Mouse (Mus musculus) embryonic facial prominence, embryonic 15.5 days (tissue): ENCODE results near the gene Ngef. TPM values are rescaled to one million over a fixed set of nuclear protein-coding genes. Genes with fewer than 3 reads are reported as not detected.
A peak's percentile ranks its signal among the peaks of the same experiment; 100 is the strongest.

ENCODE experiments used
- ATAC-seq: fragments of 200-750 bp; cut with Nextera tagmentation; 2 replicates; pipeline ENCODE4 v1.8.0; 2017; ENCODE audit warnings: low read depth, moderate TSS enrichment; ENCODE audit not compliant: insufficient number of reproducible peaks, low FRiP score, low TSS enrichment
- H3K27ac ChIP-seq: fragments of 300-500 bp; sonication (generic); replicated peaks from 2 replicates; pipeline ENCODE4 v1.5.1; 2015; ENCODE audit warnings: mild to moderate bottlenecking, inconsistent platforms
- H3K27me3 ChIP-seq: fragments of 300-500 bp; sonication (generic); 2 replicates; pipeline ENCODE4 v1.6.1; 2015; ENCODE audit warnings: inconsistent platforms
- H3K36me3 ChIP-seq: fragments of 300-500 bp; sonication (generic); 2 replicates; pipeline ENCODE4 v1.6.1; 2015; ENCODE audit warnings: mild to moderate bottlenecking, inconsistent platforms
- H3K4me1 ChIP-seq: fragments of 300-500 bp; sonication (generic); 2 replicates; pipeline ENCODE4 v1.6.1; 2015; ENCODE audit warnings: inconsistent platforms
- H3K4me2 ChIP-seq: fragments of 300-500 bp; sonication (generic); replicated peaks from 2 replicates; pipeline ENCODE4 v1.6.1; 2015; ENCODE audit warnings: mild to moderate bottlenecking, inconsistent platforms
- H3K4me3 ChIP-seq: fragments of 300-500 bp; sonication (generic); replicated peaks from 2 replicates; pipeline ENCODE4 v1.5.1; 2015; ENCODE audit warnings: mild to moderate bottlenecking, inconsistent platforms
- H3K9ac ChIP-seq: fragments of 300-500 bp; sonication (generic); 2 replicates; pipeline ENCODE4 v1.6.1; 2015; ENCODE audit warnings: inconsistent platforms
- H3K9me3 ChIP-seq: fragments of 300-500 bp; sonication (generic); replicated peaks from 2 replicates; pipeline ENCODE4 v1.6.1; 2016; ENCODE audit warnings: inconsistent platforms
- WGBS: fragments of 180-500 bp; shearing (Covaris S2); methylation state at CpG from one replicate; pipeline ENCODE4 v1.1.7; 2015; 5-methylcytosine and 5-hydroxymethylcytosine counted together
- polyA plus RNA-seq: library from polyadenylated mRNA; unstranded; fragments of >200 nt; fragmentation: Nextera tagmentation; extraction: Ambion mirVana; gene quantifications from 2 replicates; pipeline ENCODE4 v1.2.1, GENCODE M21; 2015

Gene Ngef
- polyA plus RNA-seq, 1 experiment from 2014 or later: 4.3 TPM

DNA sequence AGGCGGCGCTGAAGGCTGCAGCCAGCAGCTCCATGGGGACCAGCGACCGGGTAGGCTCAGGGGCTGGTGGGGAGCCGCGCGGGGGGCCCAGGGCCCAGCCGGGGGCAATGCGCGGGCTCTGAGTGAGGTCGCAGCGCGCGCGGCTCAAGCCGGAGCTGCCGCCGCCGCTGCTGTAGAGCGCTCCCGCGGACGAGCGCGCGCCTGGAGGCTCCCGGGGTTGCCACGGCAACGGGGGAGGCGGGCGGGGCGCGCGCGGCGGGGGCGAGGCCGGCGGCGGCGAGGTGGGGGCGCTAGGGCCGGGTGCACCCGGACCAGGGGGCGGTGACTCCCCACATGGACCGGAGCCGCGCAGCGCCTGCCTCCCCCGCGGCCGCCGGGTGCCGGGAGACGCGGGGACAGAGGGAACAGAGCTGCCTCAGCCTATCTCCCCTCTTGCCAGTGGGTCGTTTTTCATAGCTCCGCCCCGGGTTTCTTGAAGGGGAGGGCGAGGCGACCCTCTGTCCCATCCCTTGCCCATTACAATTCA lies 63.4 kb downstream of the Ngef start:
- peak overlapping the region; percentile 66 for H3K4me3 ChIP-seq
- no peaks in the 10 kb centered on the region for H3K9me3 ChIP-seq
- H3K36me3 ChIP-seq: no peaks in the 10 kb centered on the region
- H3K9ac ChIP-seq: peak overlapping the region; percentile 51
- 0% methylated on average over 55 of the region's 61 CpGs for WGBS
- ATAC-seq: peak; percentile 78
- H3K4me2 ChIP-seq: peak overlapping the region; percentile 100
- peaks cover 40% of the 10 kb centered on the region for H3K27me3 ChIP-seq
- peaks cover 11% of the 10 kb centered on the region for H3K4me1 ChIP-seq
- H3K27ac ChIP-seq: no peak overlapping the region

DNA sequence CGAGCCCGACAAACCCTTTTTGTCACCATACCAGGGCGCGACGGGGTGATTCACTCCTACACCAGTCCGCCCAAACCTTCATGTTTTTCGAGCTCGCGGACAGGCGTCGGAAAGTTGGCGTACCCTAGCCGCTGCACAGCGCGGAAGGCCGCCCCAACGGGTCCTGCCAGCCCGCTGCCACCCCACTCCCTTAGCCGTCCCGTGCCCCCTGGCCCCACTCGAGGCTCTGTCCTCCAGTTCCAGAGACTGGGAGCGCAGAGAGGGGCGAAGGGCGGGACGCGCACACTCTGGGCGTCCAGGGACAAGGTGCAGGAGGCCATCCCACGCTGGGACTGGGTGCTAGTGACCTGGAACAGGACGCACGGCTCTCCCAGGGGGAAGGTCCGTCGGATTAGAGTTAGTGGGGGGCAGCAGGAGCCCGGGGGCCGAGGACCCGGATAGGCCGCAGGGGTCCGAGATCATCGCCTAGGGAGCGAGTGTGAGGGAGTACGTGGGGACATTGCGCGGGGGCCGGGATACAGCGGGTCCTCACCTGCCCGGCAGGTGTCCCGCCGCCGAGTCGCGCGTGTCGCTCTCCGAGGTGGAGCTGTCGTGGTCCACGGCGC lies 64.0 kb downstream of the Ngef start, which contains the start of gene Neu2:
Neu2 (plus strand) TSS at position 329 of the 605 bp plus-strand sequence.
- under 1% methylated on average over 56 of the region's 56 CpGs for WGBS
- H3K4me2 ChIP-seq: peak within 1 kb of the TSS; percentile 100
- H3K4me3 ChIP-seq: peak within 1 kb of the TSS; percentile 66
- no peak within 1 kb of the TSS for H3K27ac ChIP-seq
- peaks cover 13% of the 10 kb centered on the region for H3K4me1 ChIP-seq
- peak within 1 kb of the TSS; percentile 51 for H3K9ac ChIP-seq
- no peaks in the 10 kb centered on the region for H3K36me3 ChIP-seq
- H3K27me3 ChIP-seq: peaks cover 40% of the 10 kb centered on the region
- ATAC-seq: 0 out of 2 replicates have a peak, but pooled peaks have one; percentile 18
- H3K9me3 ChIP-seq: no peaks in the 10 kb centered on the region

DNA sequence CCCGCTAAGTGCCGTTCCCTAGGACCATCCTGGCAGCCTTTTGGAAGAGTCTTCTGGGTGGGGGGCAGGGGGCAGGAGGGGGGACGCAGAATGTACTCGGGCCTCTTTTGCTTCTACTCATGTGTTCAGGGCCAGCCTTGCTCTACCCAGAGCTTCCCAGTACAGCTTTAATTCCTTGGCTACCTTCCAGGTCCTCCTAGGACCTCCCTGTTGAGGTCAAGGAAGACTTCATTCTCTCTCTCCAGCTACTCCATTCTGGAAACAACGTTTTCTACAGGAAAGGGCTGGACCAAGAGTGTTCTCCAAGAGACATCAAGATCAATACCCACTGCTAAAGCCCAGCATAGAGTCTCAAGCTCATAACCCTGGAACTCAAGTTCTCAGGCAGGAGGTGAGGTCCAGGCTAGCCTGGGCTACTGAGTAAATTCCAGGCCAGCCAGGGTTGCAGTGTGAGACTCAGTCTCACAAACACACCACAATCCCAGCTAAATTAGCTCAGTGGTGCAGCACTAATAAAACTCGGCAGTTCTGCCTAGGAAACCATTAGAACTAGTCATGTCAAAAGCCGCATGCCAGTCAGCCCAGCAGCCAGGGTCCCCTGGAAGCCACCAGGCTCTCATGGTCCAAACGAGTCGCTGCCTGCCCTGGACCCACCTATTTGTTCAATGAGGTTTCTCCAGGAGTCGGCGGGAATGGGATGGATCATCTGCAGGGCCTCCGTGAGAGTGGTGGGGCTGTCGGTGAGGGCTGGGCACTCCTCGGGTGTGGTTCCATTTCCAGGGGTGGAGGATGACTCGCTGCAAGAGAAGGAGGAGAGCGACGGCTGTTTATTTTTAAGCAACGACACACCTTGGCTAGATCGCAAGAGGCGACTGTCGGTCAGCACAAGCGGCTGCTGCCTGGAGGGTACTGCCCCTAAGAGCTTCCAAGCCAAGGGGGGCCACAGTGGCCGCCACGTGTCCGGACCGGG lies 64.8 kb downstream of the Ngef start:
- Histone ChIP-seq H3K4me1 (peaks cover 15% of the 10 kb centered on the region), H3K9ac (peak overlapping the region; percentile 51; the same call in 1 of the 2 replicates), H3K9me3 (no peaks in the 10 kb centered on the region), H3K4me2 (peak overlapping the region; percentile 100), H3K27ac (no peak overlapping the region), H3K36me3 (no peaks in the 10 kb centered on the region), H3K4me3 (peak overlapping the region; percentile 66), H3K27me3 (peaks cover 40% of the 10 kb centered on the region)
- WGBS: 18% methylated on average over 26 of the region's 26 CpGs
- no peak for ATAC-seq

DNA sequence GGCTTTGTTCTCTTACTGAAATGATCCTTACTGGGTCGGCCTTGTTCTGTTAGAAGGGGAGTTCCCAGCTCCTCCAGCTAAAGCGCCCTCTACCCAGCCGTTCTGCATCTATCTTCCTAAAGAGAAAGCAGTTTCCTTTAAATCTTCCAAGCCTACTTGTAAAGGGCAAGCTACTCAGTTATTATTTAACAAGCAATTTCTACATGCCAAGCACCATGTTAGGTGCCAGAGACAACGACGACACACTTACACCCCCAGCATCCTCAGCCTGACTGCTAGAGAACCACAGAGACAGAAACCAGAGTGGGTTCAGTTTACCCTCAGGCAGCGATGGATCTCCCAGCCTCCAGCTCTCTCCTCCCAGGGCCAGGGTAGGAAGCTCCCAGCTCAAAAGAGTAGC lies 65.8 kb downstream of the Ngef start:
- ATAC-seq: no peak

DNA sequence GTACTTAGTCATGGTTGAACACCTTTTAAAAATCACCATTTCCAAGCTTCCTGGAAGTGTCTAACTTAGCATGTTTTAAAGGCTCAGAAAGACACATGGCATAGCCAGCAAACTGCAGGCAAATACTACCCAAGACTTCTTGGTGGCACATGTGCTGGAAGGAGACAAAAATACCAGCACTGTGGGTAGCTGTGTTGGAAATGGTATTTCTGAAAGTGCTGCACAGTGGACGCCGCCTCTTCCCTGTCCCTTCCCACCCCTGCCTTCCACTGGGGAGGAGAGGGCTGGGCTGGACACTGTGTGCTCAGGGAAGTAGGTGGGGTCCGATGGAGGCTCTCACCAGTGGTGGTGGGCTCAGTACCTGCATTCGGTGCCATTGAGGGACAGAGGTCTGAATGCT lies 68.1 kb downstream of the Ngef start:
- H3K27ac ChIP-seq: no peak overlapping the region
- no peaks in the 10 kb centered on the region for H3K9me3 ChIP-seq
- H3K4me2 ChIP-seq: no peak overlapping the region
- H3K27me3 ChIP-seq: peaks cover 29% of the 10 kb centered on the region
- 94% methylated on average over 4 of the region's 4 CpGs for WGBS
- ATAC-seq: no peak
- H3K4me3 ChIP-seq: no peak overlapping the region
- peaks cover 15% of the 10 kb centered on the region for H3K4me1 ChIP-seq
- no peaks in the 10 kb centered on the region for H3K36me3 ChIP-seq
- no peak overlapping the region for H3K9ac ChIP-seq

More for the DNA sequence above, 65.8 kb downstream of the Ngef start:
- no peaks in the 10 kb centered on the region for H3K9me3 ChIP-seq
- no peak overlapping the region for H3K4me3 ChIP-seq
- H3K4me2 ChIP-seq: no peak overlapping the region
- peaks cover 40% of the 10 kb centered on the region for H3K27me3 ChIP-seq
- H3K36me3 ChIP-seq: no peaks in the 10 kb centered on the region
- H3K27ac ChIP-seq: no peak overlapping the region
- peaks cover 15% of the 10 kb centered on the region for H3K4me1 ChIP-seq
- WGBS: 52% methylated on average over 6 of the region's 6 CpGs
- H3K9ac ChIP-seq: no peak overlapping the region

DNA sequence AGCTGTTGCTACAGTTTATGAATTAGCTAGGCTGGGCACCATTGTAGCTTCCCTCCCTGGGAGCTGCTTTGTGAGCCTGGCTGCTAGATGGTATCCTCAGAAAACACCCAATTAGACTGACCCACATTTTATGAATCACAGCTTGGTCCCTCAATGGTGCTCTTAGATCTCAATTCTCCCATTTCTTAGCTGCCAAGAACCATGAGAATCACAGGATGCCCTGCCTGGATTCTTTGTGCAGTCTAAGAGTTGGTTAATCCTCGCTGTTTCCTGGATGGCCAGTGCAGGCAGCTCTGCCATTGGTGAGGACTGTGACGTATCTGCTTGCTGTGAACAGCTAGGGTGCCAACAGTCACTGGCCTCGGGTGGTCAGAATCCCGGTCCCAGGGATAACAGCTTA lies 80.1 kb downstream of the Ngef start:
- Histone ChIP-seq H3K4me1 (no peaks in the 10 kb centered on the region), H3K27ac (no peak overlapping the region), H3K27me3 (no peaks in the 10 kb centered on the region), H3K9me3 (no peaks in the 10 kb centered on the region), H3K36me3 (no peaks in the 10 kb centered on the region), H3K4me2 (no peak overlapping the region), H3K9ac (no peak overlapping the region), H3K4me3 (no peak overlapping the region)
- 71% methylated on average over 4 of the region's 4 CpGs for WGBS
- no peak for ATAC-seq

DNA sequence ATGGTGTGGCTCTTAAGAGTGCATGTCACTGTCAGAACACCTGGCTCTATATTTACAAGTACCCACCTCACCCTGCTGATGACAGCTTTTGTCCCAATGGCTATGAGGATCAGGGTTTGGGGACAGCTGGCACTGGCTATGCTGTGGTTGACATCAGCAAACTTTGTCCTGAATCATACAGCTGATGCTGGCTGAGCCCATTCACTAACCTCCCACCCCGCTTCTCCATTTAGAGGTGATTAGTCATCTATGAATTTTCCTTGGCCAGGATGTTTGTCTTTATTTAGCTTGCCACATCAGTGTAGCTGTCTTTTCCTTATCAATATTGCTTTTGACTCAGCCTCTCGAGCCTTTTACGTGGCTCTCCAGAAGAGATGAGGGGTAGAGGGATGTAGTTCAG lies 81.4 kb downstream of the Ngef start:
- H3K4me2 ChIP-seq: no peak overlapping the region
- 86% methylated on average over 3 of the region's 3 CpGs for WGBS
- H3K36me3 ChIP-seq: no peaks in the 10 kb centered on the region
- no peaks in the 10 kb centered on the region for H3K9me3 ChIP-seq
- H3K4me3 ChIP-seq: no peak overlapping the region
- H3K9ac ChIP-seq: no peak overlapping the region
- no peak for ATAC-seq
- no peak overlapping the region for H3K27ac ChIP-seq
- no peaks in the 10 kb centered on the region for H3K27me3 ChIP-seq
- H3K4me1 ChIP-seq: no peaks in the 10 kb centered on the region

DNA sequence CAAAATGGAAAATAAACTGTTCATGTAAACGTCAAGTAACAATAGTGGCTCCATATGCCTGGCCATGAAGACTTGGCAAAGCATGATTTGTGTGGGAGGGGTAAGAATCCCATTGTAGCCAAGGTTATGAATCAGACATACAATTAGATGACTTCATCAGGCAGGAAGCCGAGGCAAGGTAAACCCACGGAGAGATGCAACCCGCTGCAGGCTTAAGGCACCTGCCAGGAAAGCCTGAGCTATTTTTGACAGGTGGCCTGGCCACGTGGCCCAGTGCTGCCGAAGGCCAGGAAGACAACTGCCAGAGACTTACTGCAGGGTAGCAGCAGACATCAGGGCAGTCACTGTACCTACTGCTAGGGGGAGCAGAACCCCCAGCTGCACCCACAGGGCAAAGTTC lies 87.3 kb downstream of the Ngef start:
- H3K4me3 ChIP-seq: no peak overlapping the region
- ATAC-seq: no peak
- H3K36me3 ChIP-seq: no peaks in the 10 kb centered on the region
- no peaks in the 10 kb centered on the region for H3K4me1 ChIP-seq
- no peak overlapping the region for H3K4me2 ChIP-seq
- no peaks in the 10 kb centered on the region for H3K27me3 ChIP-seq
- H3K9ac ChIP-seq: no peak overlapping the region
- H3K9me3 ChIP-seq: no peaks in the 10 kb centered on the region
- WGBS: 44% methylated on average over 6 of the region's 6 CpGs
- no peak overlapping the region for H3K27ac ChIP-seq

DNA sequence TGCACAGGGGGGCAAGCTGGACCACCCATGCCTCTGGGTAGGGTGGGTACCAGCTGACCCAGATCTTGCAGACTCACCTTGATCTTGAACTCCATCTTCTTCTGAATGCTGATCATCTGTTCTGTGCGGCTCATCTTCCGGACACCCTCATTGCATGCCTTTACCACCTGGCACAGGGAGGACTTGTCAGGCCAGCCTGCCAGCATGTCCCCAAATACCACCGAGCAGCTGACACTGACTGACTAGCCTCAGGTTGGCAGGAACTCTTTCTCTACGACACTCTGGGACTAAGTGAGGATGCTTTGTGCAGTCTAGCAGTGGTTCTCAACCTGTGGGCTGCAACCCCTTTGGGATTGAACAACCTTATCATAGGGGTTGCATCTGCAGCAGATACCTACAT lies 91.1 kb downstream of the Ngef start:
- no peak overlapping the region for H3K4me2 ChIP-seq
- no peaks in the 10 kb centered on the region for H3K4me1 ChIP-seq
- ATAC-seq: no peak
- H3K4me3 ChIP-seq: no peak overlapping the region
- H3K27ac ChIP-seq: no peak overlapping the region
- H3K9ac ChIP-seq: no peak overlapping the region
- no peaks in the 10 kb centered on the region for H3K9me3 ChIP-seq
- WGBS: 85% methylated on average over 4 of the region's 4 CpGs
- no peaks in the 10 kb centered on the region for H3K36me3 ChIP-seq
- no peaks in the 10 kb centered on the region for H3K27me3 ChIP-seq

DNA sequence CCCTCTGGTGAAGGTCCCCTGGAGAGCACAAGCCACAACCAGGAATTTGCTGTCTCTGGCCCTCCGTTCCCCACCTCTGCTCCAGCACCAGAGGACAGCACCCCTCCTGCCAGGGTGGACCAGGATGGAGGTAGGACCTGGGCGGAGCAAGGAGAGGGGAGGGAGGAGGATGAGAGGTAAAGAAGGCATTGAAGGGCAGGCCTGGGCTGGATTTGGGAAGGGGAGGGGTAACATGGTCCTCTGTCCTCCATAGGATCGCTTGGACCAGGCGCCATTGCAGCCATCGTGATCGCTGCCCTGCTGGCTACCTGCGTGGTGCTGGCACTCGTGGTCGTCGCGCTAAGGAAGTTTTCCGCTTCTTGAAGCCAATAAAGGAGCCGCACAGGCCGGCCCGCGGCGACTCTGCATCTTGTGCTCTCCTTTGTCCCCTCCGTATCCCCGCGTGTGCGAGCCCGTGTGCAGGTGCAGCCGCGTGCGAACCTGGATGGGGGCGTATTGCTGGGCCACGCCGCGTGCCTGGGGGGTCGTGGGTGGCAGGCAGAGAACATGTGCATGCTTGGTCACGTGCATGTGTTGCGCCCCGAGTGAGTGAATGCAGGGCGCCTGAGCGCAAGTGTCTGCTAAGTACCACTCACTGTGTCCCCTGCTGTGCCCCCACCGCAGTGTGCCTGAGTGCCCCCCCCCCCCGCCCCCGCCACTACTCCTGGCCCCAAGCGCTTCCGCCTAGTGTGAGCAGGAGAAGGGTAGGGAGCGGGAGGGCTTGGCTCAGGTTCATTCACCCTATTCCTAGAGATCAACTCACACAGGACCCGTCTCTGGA lies 98.4 kb downstream of the Ngef start:
- no peaks in the 10 kb centered on the region for H3K36me3 ChIP-seq
- 2% methylated on average over 42 of the region's 42 CpGs for WGBS
- peak overlapping the region; percentile 60 for H3K4me2 ChIP-seq
- H3K4me3 ChIP-seq: peak overlapping the region; percentile 30
- H3K27ac ChIP-seq: no peak overlapping the region
- H3K9ac ChIP-seq: no peak overlapping the region
- H3K27me3 ChIP-seq: peaks cover 31% of the 10 kb centered on the region
- H3K9me3 ChIP-seq: no peaks in the 10 kb centered on the region
- no peak for ATAC-seq
- peaks cover 8% of the 10 kb centered on the region; the same call in 1 of the 2 replicates for H3K4me1 ChIP-seq

DNA sequence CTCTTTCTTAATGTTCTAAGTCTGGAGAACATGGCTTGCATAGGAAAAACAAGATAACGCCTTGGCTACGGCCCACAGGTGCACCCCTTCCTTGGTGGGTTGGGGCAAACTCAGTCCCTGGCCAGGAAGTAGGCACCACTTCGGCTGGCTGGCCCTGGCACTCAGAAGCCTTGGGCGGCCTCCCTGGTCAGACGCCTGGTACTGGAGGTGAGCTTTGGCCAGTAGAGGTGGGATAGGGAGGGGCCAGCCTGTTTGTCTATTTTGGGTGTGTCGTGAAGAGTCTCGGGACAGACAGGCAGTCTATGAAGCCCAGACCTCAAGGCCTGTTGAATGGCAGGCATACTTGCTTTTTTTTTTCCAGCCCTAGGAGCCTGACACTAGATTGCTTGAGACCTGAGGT lies 101.1 kb downstream of the Ngef start:
- WGBS: 73% methylated on average over 7 of the region's 7 CpGs
- no peaks in the 10 kb centered on the region for H3K9me3 ChIP-seq
- no peaks in the 10 kb centered on the region for H3K36me3 ChIP-seq
- no peak for ATAC-seq
- peaks cover 31% of the 10 kb centered on the region for H3K27me3 ChIP-seq
- no peak overlapping the region for H3K9ac ChIP-seq
- H3K4me1 ChIP-seq: peaks cover 11% of the 10 kb centered on the region; the same call in 1 of the 2 replicates
- no peak overlapping the region for H3K4me3 ChIP-seq
- no peak overlapping the region for H3K27ac ChIP-seq
- H3K4me2 ChIP-seq: no peak overlapping the region
